Mouse (Mus musculus): Measurements from ENCODE around the gene Plekho1. TPM values are rescaled to one million over a fixed set of nuclear protein-coding genes. Genes with fewer than 3 reads are reported as not detected.
"Not testable (repeated sequence)": the region's sequence is repeated elsewhere in the genome, so short reads cannot be mapped to it uniquely, and the experiment has no call there.

The Plekho1 gene
- total and polyA plus RNA-seq, 2 experiments from 2014 or later, result 39.0 to 57.8 TPM

GRCm38 (mm10) chr3:95953522-95953921 lies 42.3 kb downstream of the Plekho1 start:
- TF ChIP-seq CTCF (IDR thresholded peaks at IDR 0.05; ENCODE audit: low read depth), result no peak
- ATAC-seq (no peak), DNase-seq (ENCODE audit: low spot score) (no peak)
- no peaks in the 10 kb centered on the region for H3K36me3 ChIP-seq (ENCODE audit: insufficient read depth, low read length)
- no peak overlapping the region for H3K9ac ChIP-seq (replicated peaks; ENCODE audit: low read length)
- 45% methylated on average over 3 of the region's 3 CpGs for WGBS
- H3K4me2 ChIP-seq (ENCODE audit: low read depth, low read length), result no peak overlapping the region
- H3K4me1 ChIP-seq (ENCODE audit: insufficient read depth, low read length), result no peaks in the 10 kb centered on the region
- H3K4me3 ChIP-seq (ENCODE audit: low read length), result no peak overlapping the region
- H3K9me3 ChIP-seq (ENCODE audit: low read length), result no peaks in the 10 kb centered on the region
- peak overlapping the region; percentile 32; the same call in 1 of the 2 replicates for H3K27ac ChIP-seq
- no peaks in the 10 kb centered on the region for H3K27me3 ChIP-seq (ENCODE audit: insufficient read depth, low read length)

- H3K36me3 ChIP-seq (ENCODE audit: insufficient read depth, low read length), result no peaks in the 10 kb centered on the region
- ATAC-seq (no peak), DNase-seq (ENCODE audit: low spot score) (peak; percentile 21)
- TF ChIP-seq CTCF (IDR thresholded peaks at IDR 0.05; ENCODE audit: low read depth), result no peak
- H3K4me2 ChIP-seq (ENCODE audit: low read depth, low read length), result no peak overlapping the region
- H3K9ac ChIP-seq (replicated peaks; ENCODE audit: low read length), result no peak overlapping the region
- no peaks in the 10 kb centered on the region for H3K4me1 ChIP-seq (ENCODE audit: insufficient read depth, low read length)
- H3K27ac ChIP-seq, result peak overlapping the region; percentile 32
- H3K4me3 ChIP-seq (ENCODE audit: low read length), result no peak overlapping the region
- no peaks in the 10 kb centered on the region for H3K27me3 ChIP-seq (ENCODE audit: insufficient read depth, low read length)
- H3K9me3 ChIP-seq (ENCODE audit: low read length), result no peaks in the 10 kb centered on the region
These were observed 42.8 kb downstream of the Plekho1 start for GRCm38 (mm10) chr3:95953023-95953422.

- H3K27me3 ChIP-seq (ENCODE audit: insufficient read depth, low read length); DNase-seq (ENCODE audit: low spot score); H3K9me3 ChIP-seq (ENCODE audit: low read length); H3K36me3 ChIP-seq (ENCODE audit: insufficient read depth, low read length); H3K4me1 ChIP-seq (ENCODE audit: insufficient read depth, low read length): not testable (repeated sequence)
- peak overlapping the region; percentile 70 for H3K9ac ChIP-seq (replicated peaks; ENCODE audit: low read length)
- ATAC-seq, result peak; percentile 16; the same call in 1 of the 2 replicates
- H3K4me2 ChIP-seq (ENCODE audit: low read depth, low read length), result peak overlapping the region; percentile 74
- H3K4me3 ChIP-seq (ENCODE audit: low read length), result peak overlapping the region; percentile 51
- peak overlapping the region; percentile 97 for H3K27ac ChIP-seq
- 68% methylated on average over 12 of the region's 12 CpGs for WGBS
These were observed 44.2 kb downstream of the Plekho1 start for GRCm38 (mm10) chr3:95951566-95951965.

GRCm38 (mm10) chr3:95950763-95951551 lies 44.8 kb downstream of the Plekho1 start:
- H3K36me3 ChIP-seq (ENCODE audit: insufficient read depth, low read length), result no peaks in the 10 kb centered on the region
- WGBS, result under 1% methylated on average over 49 of the region's 49 CpGs
- no peak for TF ChIP-seq CTCF (IDR thresholded peaks at IDR 0.05; ENCODE audit: low read depth)
- H3K27ac ChIP-seq, result peak overlapping the region; percentile 97
- H3K27me3 ChIP-seq (ENCODE audit: insufficient read depth, low read length), result no peaks in the 10 kb centered on the region
- no peaks in the 10 kb centered on the region for H3K9me3 ChIP-seq (ENCODE audit: low read length)
- H3K4me2 ChIP-seq (ENCODE audit: low read depth, low read length), result peak overlapping the region; percentile 74
- peak; percentile 97 for DNase-seq (ENCODE audit: low spot score)
- ATAC-seq, result peak; percentile 97
- no peaks in the 10 kb centered on the region for H3K4me1 ChIP-seq (ENCODE audit: insufficient read depth, low read length)
- H3K4me3 ChIP-seq (ENCODE audit: low read length), result peak overlapping the region; percentile 51
- H3K9ac ChIP-seq (replicated peaks; ENCODE audit: low read length), result peak overlapping the region; percentile 70

- H3K27me3 ChIP-seq (ENCODE audit: insufficient read depth, low read length), result no peaks in the 10 kb centered on the region
- ATAC-seq, result no peak
- no peak overlapping the region for H3K9ac ChIP-seq (replicated peaks; ENCODE audit: low read length)
- no peak for TF ChIP-seq CTCF (IDR thresholded peaks at IDR 0.05; ENCODE audit: low read depth)
- H3K4me3 ChIP-seq (ENCODE audit: low read length), result no peak overlapping the region
- WGBS, result 90% methylated on average over 5 of the region's 5 CpGs
- no peak for DNase-seq (ENCODE audit: low spot score)
- H3K9me3 ChIP-seq (ENCODE audit: low read length), result no peaks in the 10 kb centered on the region
- no peak overlapping the region for H3K4me2 ChIP-seq (ENCODE audit: low read depth, low read length)
- no peaks in the 10 kb centered on the region for H3K4me1 ChIP-seq (ENCODE audit: insufficient read depth, low read length)
- no peak overlapping the region for H3K27ac ChIP-seq
- H3K36me3 ChIP-seq (ENCODE audit: insufficient read depth, low read length), result no peaks in the 10 kb centered on the region
These were observed 47.5 kb downstream of the Plekho1 start for GRCm38 (mm10) chr3:95948325-95948724.

GRCm38 (mm10) chr3:95945731-95946240 lies 50.0 kb downstream of the Plekho1 start:
- Histone ChIP-seq H3K27ac (no peak overlapping the region), H3K4me2 (ENCODE audit: low read depth, low read length) (no peak overlapping the region), H3K36me3 (ENCODE audit: insufficient read depth, low read length) (peaks cover 4% of the 10 kb centered on the region; the same call in 1 of the 2 replicates), H3K9ac (replicated peaks; ENCODE audit: low read length) (no peak overlapping the region), H3K4me3 (ENCODE audit: low read length) (no peak overlapping the region), H3K27me3 (ENCODE audit: insufficient read depth, low read length) (no peaks in the 10 kb centered on the region), H3K9me3 (ENCODE audit: low read length) (no peaks in the 10 kb centered on the region), H3K4me1 (ENCODE audit: insufficient read depth, low read length) (no peaks in the 10 kb centered on the region)
- ATAC-seq, result no peak
- TF ChIP-seq CTCF (IDR thresholded peaks at IDR 0.05; ENCODE audit: low read depth), result no peak
- peak; percentile 40 for DNase-seq (ENCODE audit: low spot score)
- WGBS, result 55% methylated on average over 14 of the region's 14 CpGs

- no peak overlapping the region for H3K4me3 ChIP-seq (ENCODE audit: low read length)
- WGBS, result 87% methylated on average over 8 of the region's 8 CpGs
- no peaks in the 10 kb centered on the region for H3K4me1 ChIP-seq (ENCODE audit: insufficient read depth, low read length)
- DNase-seq (ENCODE audit: low spot score) (no peak), ATAC-seq (no peak)
- no peaks in the 10 kb centered on the region for H3K27me3 ChIP-seq (ENCODE audit: insufficient read depth, low read length)
- no peak overlapping the region for H3K4me2 ChIP-seq (ENCODE audit: low read depth, low read length)
- no peak overlapping the region for H3K27ac ChIP-seq
- no peaks in the 10 kb centered on the region for H3K9me3 ChIP-seq (ENCODE audit: low read length)
- peaks cover 11% of the 10 kb centered on the region; the same call in 1 of the 2 replicates for H3K36me3 ChIP-seq (ENCODE audit: insufficient read depth, low read length)
- no peak overlapping the region for H3K9ac ChIP-seq (replicated peaks; ENCODE audit: low read length)
- no peak for TF ChIP-seq CTCF (IDR thresholded peaks at IDR 0.05; ENCODE audit: low read depth)
These were observed 51.1 kb downstream of the Plekho1 start for GRCm38 (mm10) chr3:95944742-95945141.
